Mouse (Mus musculus) hindbrain, postnatal 0 days (tissue): ENCODE data around the gene Gpr160. TPM values are rescaled to one million over a fixed set of nuclear protein-coding genes. Genes with fewer than 3 reads are reported as not detected.

Experiments
- ATAC-seq: fragments of 200-750 bp; cut with Nextera tagmentation; 2 replicates; pipeline ENCODE4 v1.8.0; 2017; ENCODE audit warnings: mild to moderate bottlenecking, moderate TSS enrichment, moderate library complexity
- DNase-seq: peaks from one replicate; pipeline ENCODE4 v3.0.0-alpha.2; 2015; ENCODE audit warnings: low spot score
- H3K27ac ChIP-seq: fragments of 300-500 bp; sonication (generic); 2 replicates; pipeline ENCODE4 v1.5.1; 2014; ENCODE audit warnings: mild to moderate bottlenecking
- H3K27me3 ChIP-seq: fragments of 300-500 bp; sonication (generic); 2 replicates; pipeline ENCODE4 v1.6.1; 2014; ENCODE audit warnings: low read length, mixed read lengths; ENCODE audit not compliant: insufficient read depth
- H3K36me3 ChIP-seq: fragments of 300-500 bp; sonication (generic); 2 replicates; pipeline ENCODE4 v1.6.1; 2014; ENCODE audit warnings: low read length, mixed read lengths; ENCODE audit not compliant: insufficient read depth
- H3K4me1 ChIP-seq: fragments of 300-500 bp; sonication (generic); 2 replicates; pipeline ENCODE4 v1.6.1; 2014; ENCODE audit warnings: antibody characterized with exemption, low read length, mixed read lengths; ENCODE audit not compliant: insufficient read depth
- H3K4me2 ChIP-seq: fragments of 300-500 bp; sonication (generic); 2 replicates; pipeline ENCODE4 v1.6.1; 2014; ENCODE audit warnings: low read depth, mild to moderate bottlenecking, low read length, moderate library complexity, mixed read lengths
- H3K4me3 ChIP-seq: fragments of 300-500 bp; sonication (generic); 2 replicates; pipeline ENCODE4 v1.5.1; 2014; ENCODE audit warnings: low read length
- H3K9ac ChIP-seq: fragments of 300-500 bp; sonication (generic); replicated peaks from 2 replicates; pipeline ENCODE4 v1.6.1; 2014; ENCODE audit warnings: mild to moderate bottlenecking, low read length, moderate library complexity, mixed read lengths
- H3K9me3 ChIP-seq: fragments of 300-500 bp; sonication (generic); 2 replicates; pipeline ENCODE4 v1.6.1; 2016; ENCODE audit warnings: low read length, mixed read lengths
- CTCF ChIP-seq: IDR thresholded peaks from 2 replicates; pipeline ENCODE4 v1.5.1; 2016; ENCODE audit warnings: antibody characterized with exemption, control low read depth, low read depth
- WGBS: fragments of 180-500 bp; shearing (Covaris S2); extraction: QIAGEN DNeasy Blood & Tissue Kit; methylation state at CpG from one replicate; pipeline ENCODE4 v1.1.7; 2014; 5-methylcytosine and 5-hydroxymethylcytosine counted together
- polyA plus RNA-seq: library from polyadenylated mRNA; unstranded; fragments of >200 nt; fragmentation: Nextera tagmentation; extraction: Ambion mirVana; gene quantifications from 2 replicates; pipeline ENCODE4 v1.2.1, GENCODE M21; 2015
- total RNA-seq: library from RNA; depleted of rRNA; stranded (reverse); fragments of >200 nt; gene quantifications from 2 replicates; pipeline ENCODE4 v1.2.3, GENCODE M21; 2014; rRNA removed

The Gpr160 gene
- total RNA-seq: 0.25 and 0.78 TPM in 2 replicates
- 2.0 and 2.3 TPM in 2 replicates for polyA plus RNA-seq

GRCm38 (mm10) chr3:30855604-30856458, at the start of gene Gpr160:
Gene Gpr160, plus strand, starts transcription at chr3:30855950.
- 2% methylated on average over 68 of the region's 75 CpGs for WGBS
- Histone ChIP-seq H3K36me3 (no peaks in the 10 kb centered on the region), H3K4me3 (peak within 1 kb of the TSS; percentile 57), H3K4me1 (no peaks in the 10 kb centered on the region), H3K4me2 (peak within 1 kb of the TSS; percentile 97), H3K9me3 (no peaks in the 10 kb centered on the region), H3K27me3 (no peaks in the 10 kb centered on the region), H3K27ac (no peak within 1 kb of the TSS), H3K9ac (peak within 1 kb of the TSS; percentile 62)
- DNase-seq (peak; percentile 50), ATAC-seq (peak; percentile 86)
- peak; percentile 62 for TF ChIP-seq CTCF

DNA sequence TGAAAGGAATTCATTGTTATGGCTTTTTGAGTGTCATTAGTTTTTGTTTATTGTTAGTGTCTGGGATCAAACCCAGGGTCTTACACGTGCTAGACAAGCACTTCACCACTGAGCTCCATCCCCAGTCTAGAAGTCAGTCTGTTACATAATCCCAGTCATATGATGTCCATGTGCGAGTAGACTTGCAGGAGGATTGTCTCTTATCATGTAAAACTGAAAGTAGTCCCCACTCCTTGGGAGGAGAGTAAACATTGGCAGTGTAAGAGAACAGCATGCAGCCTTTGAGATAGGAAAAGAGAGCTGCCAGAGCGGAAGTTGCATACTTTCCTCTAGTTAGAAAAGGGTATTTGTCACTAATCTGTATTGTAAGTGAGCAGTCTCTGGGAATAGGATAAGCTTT, 42.9 kb upstream of the Gpr160 start:
- H3K36me3 ChIP-seq: peaks cover 32% of the 10 kb centered on the region
- 78% methylated on average over 3 of the region's 3 CpGs for WGBS
- ATAC-seq (no peak), DNase-seq (no peak)
- H3K27ac ChIP-seq: no peak overlapping the region
- H3K9ac ChIP-seq: no peak overlapping the region
- H3K4me3 ChIP-seq: no peak overlapping the region
- no peaks in the 10 kb centered on the region for H3K4me1 ChIP-seq
- no peaks in the 10 kb centered on the region for H3K27me3 ChIP-seq
- TF ChIP-seq CTCF: no peak
- no peak overlapping the region for H3K4me2 ChIP-seq
- no peaks in the 10 kb centered on the region for H3K9me3 ChIP-seq

DNA sequence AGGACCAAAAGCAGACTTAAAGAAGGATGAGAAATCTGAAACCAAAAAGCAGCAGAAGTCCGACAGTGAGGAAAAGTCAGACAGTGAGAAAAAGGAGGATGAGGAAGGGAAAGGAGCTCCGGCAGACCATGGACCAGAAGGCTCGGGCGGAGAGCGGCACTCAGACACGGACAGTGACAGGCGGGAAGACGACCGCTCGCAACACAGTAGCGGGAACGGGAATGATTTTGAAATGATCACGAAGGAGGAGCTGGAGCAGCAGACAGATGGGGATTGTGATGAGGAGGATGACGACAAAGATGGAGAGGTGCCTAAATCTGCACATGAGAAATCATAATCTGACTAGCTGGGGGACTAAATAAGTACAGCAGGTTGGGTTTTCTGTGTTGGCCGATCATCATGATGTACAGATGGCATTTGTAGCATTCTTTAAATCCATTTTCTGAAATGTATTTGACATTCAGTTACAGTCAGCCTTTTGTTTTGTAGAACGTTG, 37.1 kb upstream of the Gpr160 start:
- no peak for TF ChIP-seq CTCF
- Histone ChIP-seq H3K4me3 (no peak overlapping the region), H3K4me1 (no peaks in the 10 kb centered on the region), H3K9ac (no peak overlapping the region), H3K27ac (no peak overlapping the region), H3K36me3 (peaks cover 37% of the 10 kb centered on the region), H3K27me3 (no peaks in the 10 kb centered on the region), H3K4me2 (no peak overlapping the region), H3K9me3 (no peaks in the 10 kb centered on the region)
- no peak for DNase-seq
- 95% methylated on average over 16 of the region's 16 CpGs for WGBS
- no peak for ATAC-seq

DNA sequence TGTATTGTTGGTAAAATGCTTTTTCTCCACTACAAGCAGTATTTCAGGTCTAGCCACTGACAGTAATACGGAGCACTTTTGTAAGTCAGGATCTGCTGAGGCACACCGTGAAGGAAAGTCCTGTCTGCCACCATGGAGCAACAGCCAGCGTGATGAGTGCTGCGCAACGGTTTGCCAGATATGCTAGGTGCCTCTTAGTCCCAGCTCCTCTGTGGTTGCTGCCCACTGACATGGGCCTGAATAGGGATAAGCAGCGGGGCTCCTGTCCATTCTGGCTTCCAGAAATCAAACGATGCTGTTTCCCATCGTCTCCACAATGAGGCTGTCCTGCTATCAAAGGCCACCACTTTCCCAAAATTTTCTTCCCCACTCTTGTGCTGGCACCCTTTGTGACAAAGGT, 33.6 kb upstream of the Gpr160 start:
- Histone ChIP-seq H3K9ac (no peak overlapping the region), H3K9me3 (no peaks in the 10 kb centered on the region), H3K36me3 (peaks cover 28% of the 10 kb centered on the region), H3K4me1 (no peaks in the 10 kb centered on the region), H3K4me3 (no peak overlapping the region), H3K27me3 (no peaks in the 10 kb centered on the region), H3K27ac (no peak overlapping the region), H3K4me2 (no peak overlapping the region)
- no peak for TF ChIP-seq CTCF
- ATAC-seq (no peak), DNase-seq (no peak)
- whole genome bisulfite sequencing: 89% methylated on average over 8 of the region's 8 CpGs

- Histone ChIP-seq H3K9me3 (no peaks in the 10 kb centered on the region), H3K9ac (no peak overlapping the region), H3K4me3 (no peak overlapping the region), H3K4me1 (no peaks in the 10 kb centered on the region), H3K27me3 (no peaks in the 10 kb centered on the region), H3K27ac (no peak overlapping the region), H3K36me3 (0 out of 2 replicates have a peak, but pooled peaks cover 7% of the 10 kb centered on the region), H3K4me2 (no peak overlapping the region)
- no peak for TF ChIP-seq CTCF
- ATAC-seq: no peak
- WGBS: 95% methylated on average over 5 of the region's 5 CpGs
- no peak for DNase-seq
Measured at GRCm38 (mm10) chr3:30826069-30826468, 29.7 kb upstream of the Gpr160 start.

- Histone ChIP-seq H3K9ac (no peak overlapping the region), H3K4me2 (no peak overlapping the region), H3K4me1 (no peaks in the 10 kb centered on the region), H3K4me3 (no peak overlapping the region), H3K36me3 (no peaks in the 10 kb centered on the region), H3K9me3 (no peaks in the 10 kb centered on the region), H3K27me3 (no peaks in the 10 kb centered on the region), H3K27ac (no peak overlapping the region)
- ATAC-seq: no peak
- WGBS: 79% methylated on average over 15 of the region's 15 CpGs
- no peak for DNase-seq
- no peak for TF ChIP-seq CTCF
Measured at GRCm38 (mm10) chr3:30831848-30832606, 23.7 kb upstream of the Gpr160 start.
